Mouse (Mus musculus): Measurements from ENCODE around the gene Cnnm4. TPM values are rescaled to one million over a fixed set of nuclear protein-coding genes. Genes with fewer than 3 reads are reported as not detected.
A peak's percentile ranks its signal among the peaks of the same experiment; 100 is the strongest.

The Cnnm4 gene
- polyA plus RNA-seq, 1 experiment, result 5.6 TPM

DNA sequence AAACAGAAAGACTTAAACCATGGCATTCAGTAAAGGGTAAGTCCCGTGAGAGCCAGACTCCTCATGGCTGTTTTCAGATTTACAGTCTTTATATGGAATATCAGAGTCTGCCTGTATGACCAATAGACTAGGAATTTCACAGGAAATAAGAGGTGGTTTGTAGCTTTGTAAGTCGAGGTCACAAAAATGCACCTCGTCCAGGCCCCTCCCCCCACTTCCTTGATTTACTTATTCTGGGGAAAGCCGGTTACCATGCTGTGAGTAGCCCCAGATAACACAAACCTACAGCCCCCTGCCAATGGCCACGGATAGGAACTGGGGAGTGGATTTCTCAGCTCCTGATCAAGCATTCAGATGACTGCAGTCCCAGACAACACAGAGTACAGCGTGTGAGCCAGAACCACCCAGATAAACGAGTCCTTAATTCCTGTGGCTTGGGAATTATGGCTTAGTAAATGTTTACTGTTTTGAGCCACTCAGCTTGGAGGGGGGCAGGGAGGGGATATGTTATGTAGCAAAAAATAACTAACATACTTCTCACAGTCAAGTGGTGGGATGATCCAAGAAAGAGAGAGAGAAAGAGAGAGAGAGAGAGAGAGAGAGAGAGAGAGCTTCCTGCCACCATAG is 13.9 kb upstream of the Cnnm4 start:
- no peak for TF ChIP-seq POLR2A (IDR thresholded peaks at IDR 0.05; ENCODE audit: low read depth, low read length)
- 43% methylated on average over 7 of the region's 7 CpGs for WGBS
- no peak overlapping the region for H3K4me3 ChIP-seq (ENCODE audit: extremely low read depth, insufficient read depth, insufficient read length)
- H3K27me3 ChIP-seq (ENCODE audit: control insufficient read depth, insufficient read depth, low read length), result no peaks in the 10 kb centered on the region
- no peak for DNase-seq (ENCODE audit: low read depth in 1 of 2, low spot score in 2 of 2)
- no peak overlapping the region for H3K27ac ChIP-seq (ENCODE audit: insufficient read depth, low read length)
- no peaks in the 10 kb centered on the region for H3K36me3 ChIP-seq (ENCODE audit: control insufficient read depth, insufficient read depth, low read length)
- peaks cover 8% of the 10 kb centered on the region; the same call in 1 of the 2 replicates for H3K4me1 ChIP-seq (ENCODE audit: control insufficient read depth, insufficient read depth, insufficient read length)

DNA sequence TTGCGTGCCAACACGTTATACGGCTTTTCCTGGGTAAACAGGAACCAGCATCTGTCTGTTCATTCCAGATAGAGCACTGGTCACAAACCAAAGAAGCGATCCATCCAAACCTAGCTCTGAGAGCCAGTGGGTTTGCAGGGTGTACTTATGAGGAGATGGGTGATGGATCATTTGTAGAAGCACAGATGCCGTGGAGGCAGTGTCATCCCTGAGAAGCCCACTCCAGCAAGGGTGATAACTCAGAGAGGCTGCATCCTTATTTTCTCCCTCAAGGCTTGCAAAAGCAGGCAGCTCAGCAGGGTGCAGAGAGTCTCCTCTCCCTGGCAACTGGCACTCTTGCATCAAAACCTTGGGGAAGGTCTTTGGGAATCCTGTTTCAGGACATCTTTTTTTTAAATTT is 13.3 kb upstream of the Cnnm4 start:
- TF ChIP-seq CTCF (IDR thresholded peaks at IDR 0.05; ENCODE audit: extremely low read depth, insufficient read depth, insufficient read length, insufficient replicate concordance) (no peak), POLR2A (IDR thresholded peaks at IDR 0.05; ENCODE audit: low read depth, low read length) (no peak)
- no peaks in the 10 kb centered on the region for H3K27me3 ChIP-seq (ENCODE audit: control insufficient read depth, insufficient read depth, low read length)
- WGBS, result 73% methylated on average over 5 of the region's 5 CpGs
- no peak for DNase-seq (ENCODE audit: low read depth in 1 of 2, low spot score in 2 of 2)
- no peaks in the 10 kb centered on the region for H3K36me3 ChIP-seq (ENCODE audit: control insufficient read depth, insufficient read depth, low read length)
- H3K4me1 ChIP-seq (ENCODE audit: control insufficient read depth, insufficient read depth, insufficient read length), result peaks cover 8% of the 10 kb centered on the region; the same call in 1 of the 2 replicates
- no peak overlapping the region for H3K27ac ChIP-seq (ENCODE audit: insufficient read depth, low read length)
- H3K4me3 ChIP-seq (ENCODE audit: extremely low read depth, insufficient read depth, insufficient read length), result no peak overlapping the region

DNA sequence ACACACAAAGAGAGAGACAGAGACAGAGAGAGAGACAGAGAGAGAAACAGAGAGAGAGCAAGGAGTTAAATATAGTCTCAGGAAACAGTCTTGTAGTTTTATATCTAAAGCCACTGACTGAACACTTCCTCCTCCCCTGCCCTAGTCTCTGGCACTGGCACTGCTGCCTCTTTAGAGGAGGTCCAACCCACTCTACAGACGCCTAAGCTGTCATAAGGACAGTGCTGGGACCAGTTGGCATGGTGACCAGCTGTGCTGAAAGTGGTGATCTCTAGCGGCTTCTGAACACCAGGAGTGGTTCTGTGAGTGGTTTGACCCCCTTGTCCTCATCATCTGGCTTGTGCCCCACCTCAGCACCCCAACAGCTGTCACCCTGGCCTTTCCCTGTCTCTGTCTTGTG is 9.6 kb upstream of the Cnnm4 start:
- Histone ChIP-seq H3K27me3 (ENCODE audit: control insufficient read depth, insufficient read depth, low read length) (no peaks in the 10 kb centered on the region), H3K4me1 (ENCODE audit: control insufficient read depth, insufficient read depth, insufficient read length) (peaks cover 8% of the 10 kb centered on the region; the same call in 1 of the 2 replicates), H3K36me3 (ENCODE audit: control insufficient read depth, insufficient read depth, low read length) (no peaks in the 10 kb centered on the region), H3K4me3 (ENCODE audit: extremely low read depth, insufficient read depth, insufficient read length) (peak overlapping the region; percentile 49), H3K27ac (ENCODE audit: insufficient read depth, low read length) (peak overlapping the region; percentile 63)
- WGBS, result 4% methylated on average over 2 of the region's 2 CpGs
- no peak; the same call in 1 of the 2 replicates for TF ChIP-seq POLR2A (IDR thresholded peaks at IDR 0.05; ENCODE audit: low read depth, low read length)
- TF ChIP-seq CTCF (IDR thresholded peaks at IDR 0.05; ENCODE audit: extremely low read depth, insufficient read depth, insufficient read length, insufficient replicate concordance), result no peak
- DNase-seq (ENCODE audit: low read depth in 1 of 2, low spot score in 2 of 2), result peak in 1 of 2 experiments; percentile 14

DNA sequence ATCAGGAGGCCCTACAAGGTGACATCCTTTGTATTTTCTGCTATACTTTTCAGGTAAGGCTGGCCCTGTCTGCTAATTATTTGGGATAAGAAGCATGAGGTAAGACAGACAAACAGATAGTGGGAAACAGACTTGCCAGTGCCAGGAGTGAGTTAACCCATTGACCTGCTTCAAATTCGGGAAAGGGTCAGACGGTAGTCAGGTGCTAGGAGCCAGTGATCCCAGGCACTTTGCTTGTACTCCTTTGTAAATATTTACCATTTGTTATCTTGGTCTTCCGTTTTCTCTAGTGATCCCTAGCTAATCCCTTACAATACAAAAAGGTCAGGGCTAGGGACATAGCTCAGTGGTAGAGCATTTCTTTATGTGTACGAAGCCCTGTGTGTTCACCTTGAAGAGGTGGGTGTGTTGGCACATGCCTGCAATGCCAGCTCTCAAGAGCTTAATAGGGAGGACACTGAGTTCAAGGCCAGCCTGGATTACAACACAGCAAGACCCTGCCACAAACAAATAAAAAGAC is 5.7 kb upstream of the Cnnm4 start:
- TF ChIP-seq POLR2A (IDR thresholded peaks at IDR 0.05; ENCODE audit: low read depth, low read length) (no peak), CTCF (IDR thresholded peaks at IDR 0.05; ENCODE audit: extremely low read depth, insufficient read depth, insufficient read length, insufficient replicate concordance) (no peak)
- no peak for DNase-seq (ENCODE audit: low read depth in 1 of 2, low spot score in 2 of 2)
- Histone ChIP-seq H3K27me3 (ENCODE audit: control insufficient read depth, insufficient read depth, low read length) (no peaks in the 10 kb centered on the region), H3K4me3 (ENCODE audit: extremely low read depth, insufficient read depth, insufficient read length) (no peak overlapping the region), H3K36me3 (ENCODE audit: control insufficient read depth, insufficient read depth, low read length) (no peaks in the 10 kb centered on the region), H3K4me1 (ENCODE audit: control insufficient read depth, insufficient read depth, insufficient read length) (peaks cover 8% of the 10 kb centered on the region; the same call in 1 of the 2 replicates), H3K27ac (ENCODE audit: insufficient read depth, low read length) (no peak overlapping the region)
- WGBS, result 90% methylated on average over 4 of the region's 4 CpGs

GRCm38 (mm10) chr1:36467446-36467845 is 4.0 kb upstream of the Cnnm4 start:
- Histone ChIP-seq H3K36me3 (ENCODE audit: control insufficient read depth, insufficient read depth, low read length) (no peaks in the 10 kb centered on the region), H3K27me3 (ENCODE audit: control insufficient read depth, insufficient read depth, low read length) (no peaks in the 10 kb centered on the region), H3K4me1 (ENCODE audit: control insufficient read depth, insufficient read depth, insufficient read length) (peaks cover 9% of the 10 kb centered on the region), H3K4me3 (ENCODE audit: extremely low read depth, insufficient read depth, insufficient read length) (no peak overlapping the region), H3K27ac (ENCODE audit: insufficient read depth, low read length) (no peak overlapping the region)
- 78% methylated on average over 5 of the region's 5 CpGs for WGBS
- no peak for DNase-seq (ENCODE audit: low read depth in 1 of 2, low spot score in 2 of 2)
- TF ChIP-seq CTCF (IDR thresholded peaks at IDR 0.05; ENCODE audit: extremely low read depth, insufficient read depth, insufficient read length, insufficient replicate concordance) (no peak), POLR2A (IDR thresholded peaks at IDR 0.05; ENCODE audit: low read depth, low read length) (no peak)

DNA sequence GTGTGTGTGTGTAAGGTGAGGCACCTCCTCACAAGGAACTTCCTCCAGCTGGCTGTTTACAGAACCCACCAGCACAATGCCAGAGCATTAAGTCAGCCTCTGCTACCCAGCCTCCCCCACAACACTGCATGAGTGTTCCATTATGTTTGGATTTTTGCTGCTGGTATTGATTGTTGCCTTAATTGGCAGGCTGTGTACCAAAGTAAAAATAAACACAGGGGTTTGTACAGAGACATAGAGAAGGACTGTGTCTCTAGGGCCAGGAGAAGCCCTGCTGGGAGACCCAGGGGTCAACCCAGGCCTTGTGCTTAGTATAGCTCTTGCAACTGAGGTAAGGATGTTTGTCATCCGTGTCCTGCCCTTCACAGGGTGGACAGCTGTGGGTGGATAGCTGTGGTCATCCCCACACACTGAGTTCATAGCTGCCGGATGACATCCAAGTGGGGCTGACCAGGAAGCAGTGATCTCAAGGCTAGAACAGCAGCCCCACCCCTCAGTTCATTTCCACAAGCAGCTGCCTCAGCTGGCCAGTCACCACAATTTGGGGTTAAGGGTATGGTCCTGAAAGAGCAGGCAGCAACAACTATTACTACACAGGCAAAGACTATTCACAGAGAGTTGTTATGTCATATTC is 1.5 kb upstream of the Cnnm4 start:
- H3K27me3 ChIP-seq (ENCODE audit: control insufficient read depth, insufficient read depth, low read length), result no peaks in the 10 kb centered on the region
- TF ChIP-seq CTCF (IDR thresholded peaks at IDR 0.05; ENCODE audit: extremely low read depth, insufficient read depth, insufficient read length, insufficient replicate concordance) (no peak), POLR2A (IDR thresholded peaks at IDR 0.05; ENCODE audit: low read depth, low read length) (no peak)
- no peaks in the 10 kb centered on the region for H3K36me3 ChIP-seq (ENCODE audit: control insufficient read depth, insufficient read depth, low read length)
- 92% methylated on average over 2 of the region's 2 CpGs for WGBS
- H3K27ac ChIP-seq (ENCODE audit: insufficient read depth, low read length), result no peak overlapping the region
- no peak for DNase-seq (ENCODE audit: low read depth in 1 of 2, low spot score in 2 of 2)
- no peak overlapping the region for H3K4me3 ChIP-seq (ENCODE audit: extremely low read depth, insufficient read depth, insufficient read length)
- peaks cover 25% of the 10 kb centered on the region for H3K4me1 ChIP-seq (ENCODE audit: control insufficient read depth, insufficient read depth, insufficient read length)

GRCm38 (mm10) chr1:36472106-36472440 is 653 bp downstream of the Cnnm4 start:
- Histone ChIP-seq H3K27me3 (ENCODE audit: control insufficient read depth, insufficient read depth, low read length) (no peaks in the 10 kb centered on the region), H3K4me3 (ENCODE audit: extremely low read depth, insufficient read depth, insufficient read length) (peak overlapping the region; percentile 89), H3K36me3 (ENCODE audit: control insufficient read depth, insufficient read depth, low read length) (no peaks in the 10 kb centered on the region), H3K4me1 (ENCODE audit: control insufficient read depth, insufficient read depth, insufficient read length) (peaks cover 33% of the 10 kb centered on the region), H3K27ac (ENCODE audit: insufficient read depth, low read length) (no peak overlapping the region)
- 11% methylated on average over 18 of the region's 18 CpGs for WGBS
- TF ChIP-seq CTCF (IDR thresholded peaks at IDR 0.05; ENCODE audit: extremely low read depth, insufficient read depth, insufficient read length, insufficient replicate concordance), result no peak
- TF ChIP-seq POLR2A (IDR thresholded peaks at IDR 0.05; ENCODE audit: low read depth, low read length), result no peak
- no peak for DNase-seq (ENCODE audit: low read depth in 1 of 2, low spot score in 2 of 2)
